Mouse (Mus musculus) lung, adult 2 months (tissue): Measurements from ENCODE around the gene Sephs1.

ENCODE experiments used
- CTCF ChIP-seq: fragments of 200-500 bp; IDR thresholded peaks from 2 replicates; pipeline ENCODE4 v1.5.1; 2011; ENCODE audit warnings: mild to moderate bottlenecking, low read length, control low read depth; ENCODE audit not compliant: insufficient read depth
- POLR2A ChIP-seq: fragments of 200-500 bp; IDR thresholded peaks from 2 replicates; pipeline ENCODE4 v1.6.1; 2011; ENCODE audit warnings: low read depth, mild to moderate bottlenecking, control low read depth, low read length, borderline replicate concordance; ENCODE audit errors: extremely low read depth

DNA sequence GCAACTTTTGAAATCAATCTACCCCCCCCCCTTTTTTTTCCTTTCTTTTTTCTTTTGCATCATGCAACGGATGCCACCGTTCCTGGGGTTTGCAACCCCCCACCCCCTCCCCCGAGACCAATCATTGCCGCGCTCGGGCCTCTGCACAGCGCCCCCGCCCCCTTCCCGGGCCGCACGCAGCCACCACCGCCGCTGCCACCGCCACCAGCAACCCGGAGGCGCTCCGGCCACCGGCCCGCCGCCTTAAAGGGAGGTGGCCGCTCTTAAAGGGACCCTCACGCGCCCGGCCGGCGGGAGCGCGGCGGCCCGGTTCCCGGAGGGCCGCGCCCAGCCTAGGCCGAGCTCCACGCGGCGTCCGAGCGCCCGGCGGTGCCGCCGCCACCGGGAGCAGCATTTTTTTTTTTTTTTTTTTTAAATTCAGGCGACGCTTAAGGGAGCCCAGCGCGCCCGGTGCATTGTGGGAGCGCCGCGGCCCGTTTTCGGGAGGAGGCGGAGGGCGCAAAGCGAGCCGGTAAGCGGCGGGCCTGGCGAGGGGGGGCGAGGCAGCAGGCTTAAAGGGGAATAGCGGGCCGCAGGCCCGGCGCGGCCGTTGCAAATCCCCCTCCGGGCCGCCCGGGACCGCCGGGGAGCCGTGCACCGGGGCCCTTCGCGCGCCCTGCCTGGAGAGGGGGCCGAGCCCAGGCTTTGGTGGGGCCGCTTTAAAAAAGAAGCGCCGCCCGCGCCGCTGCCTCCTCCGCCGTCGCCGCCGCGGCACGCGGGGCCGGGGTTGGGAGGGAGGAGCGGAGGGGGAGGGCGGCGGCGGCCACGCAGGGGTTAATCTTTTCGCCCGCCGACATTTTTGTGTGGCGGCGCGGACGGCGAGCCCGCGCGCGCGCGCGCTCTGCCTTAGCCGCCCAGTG lies at the start of gene Sephs1:
- no peak for TF ChIP-seq POLR2A
- no peak for TF ChIP-seq CTCF
